Mouse (Mus musculus) cerebellum, adult 2 months (tissue): ENCODE results near the gene Cxcl5.

Experiments used
- CTCF ChIP-seq: fragments of 200-500 bp; IDR thresholded peaks from 2 replicates; pipeline ENCODE4 v1.5.1; 2011; ENCODE audit warnings: low read depth, mild to moderate bottlenecking, control low read depth, low read length, moderate library complexity, borderline replicate concordance; ENCODE audit not compliant: insufficient read depth
- POLR2A ChIP-seq: fragments of 200-500 bp; IDR thresholded peaks from 2 replicates; pipeline ENCODE4 v1.6.1; 2011; ENCODE audit warnings: low read length, control low read depth, borderline replicate concordance; ENCODE audit not compliant: insufficient read depth

DNA sequence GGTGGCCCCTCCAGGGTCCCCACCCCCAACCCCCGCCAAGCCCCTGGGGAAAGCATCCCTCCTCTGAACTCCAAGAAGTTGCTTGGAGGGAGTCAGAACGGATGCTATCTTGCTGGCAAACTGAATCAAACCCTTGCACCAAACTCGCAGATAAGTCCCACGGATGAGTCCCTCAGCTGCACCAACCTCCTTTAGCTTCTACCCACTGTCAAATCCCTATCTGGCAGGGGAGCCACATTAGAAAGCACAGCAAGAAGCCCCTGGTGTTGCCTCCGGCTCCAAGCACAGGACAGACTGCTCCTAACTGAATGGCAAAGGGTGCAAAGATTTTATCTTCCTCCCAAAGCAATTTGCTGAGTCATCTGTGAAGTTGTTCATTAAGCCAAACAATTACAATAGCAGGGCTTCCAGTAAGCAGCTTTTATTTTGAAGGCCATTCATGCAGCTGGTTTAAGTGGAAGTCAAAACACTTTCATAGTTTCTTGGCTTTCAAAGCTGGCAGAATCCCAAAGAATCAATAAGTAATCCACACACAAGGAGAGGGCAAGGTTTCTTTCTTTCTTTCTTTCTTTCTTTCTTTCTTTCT is 1.0 kb upstream of the Cxcl5 start:
- no peak for TF ChIP-seq POLR2A
- no peak for TF ChIP-seq CTCF
